Mouse (Mus musculus): ENCODE measurements at regions not wholly inside any gene's neighbourhood (a gene's known extent, or its start where the extent isn't known, plus 50 kb on each side); places are given as distances from the start of the nearest gene placed in this dataset.

DNA sequence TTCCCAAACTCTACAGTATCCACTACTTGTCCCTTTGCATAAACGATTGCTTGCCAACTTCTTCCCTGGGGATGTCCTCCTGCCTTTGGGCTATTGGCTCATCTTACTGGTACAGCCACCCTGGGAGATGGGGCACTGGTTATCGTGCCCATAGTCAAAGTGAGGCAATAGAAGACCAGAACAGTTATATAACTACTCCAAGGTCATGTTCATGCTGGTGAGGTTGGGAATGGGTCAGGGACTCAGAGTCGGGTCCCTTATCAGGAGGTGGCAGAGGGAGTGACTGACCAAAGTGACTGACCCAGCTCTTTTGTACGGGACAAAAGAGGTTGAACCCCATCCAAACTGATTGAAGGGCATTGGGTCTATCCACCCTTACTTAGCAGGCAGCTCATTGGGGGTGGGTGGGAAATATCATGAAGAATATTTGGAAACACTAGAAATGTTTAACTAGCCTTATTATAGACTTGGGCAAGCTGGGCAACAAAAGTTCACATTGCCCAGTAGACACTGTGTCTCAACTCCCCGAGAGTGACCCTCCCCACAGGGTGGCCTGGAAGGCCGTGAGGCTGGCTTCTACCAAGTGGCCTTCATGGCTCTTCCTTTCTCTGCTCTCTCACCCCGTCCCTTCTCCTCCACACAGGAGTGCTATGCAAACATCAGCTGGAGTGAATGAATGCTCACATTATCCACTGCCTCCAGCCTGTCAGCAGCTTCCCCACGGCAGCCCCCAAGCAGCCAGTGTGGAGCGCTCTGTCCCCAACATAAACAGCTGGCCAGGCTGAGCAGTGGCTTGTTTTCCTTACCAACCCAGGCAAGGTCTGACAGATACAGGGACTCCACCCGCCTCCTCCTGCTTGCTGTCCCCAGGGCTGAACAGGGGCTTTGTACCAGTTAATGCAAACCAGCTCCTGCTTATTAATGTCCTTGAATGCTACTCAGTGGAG lies 553.8 kb upstream of the Gm19410 start:
- TF ChIP-seq CTCF (IDR thresholded peaks at IDR 0.05; ENCODE audit: extremely low read depth, insufficient read depth, insufficient read length, insufficient replicate concordance) = no peak
- TF ChIP-seq POLR2A (IDR thresholded peaks at IDR 0.05; ENCODE audit: low read depth, low read length) = no peak
- WGBS = 89% methylated on average over 10 of the region's 10 CpGs
- Histone ChIP-seq H3K36me3 (ENCODE audit: control insufficient read depth, insufficient read depth, low read length) (no peaks in the 10 kb centered on the region), H3K27ac (ENCODE audit: insufficient read depth, low read length) (no peak overlapping the region), H3K27me3 (ENCODE audit: control insufficient read depth, insufficient read depth, low read length) (no peaks in the 10 kb centered on the region), H3K4me1 (ENCODE audit: control insufficient read depth, insufficient read depth, insufficient read length) (peaks cover 4% of the 10 kb centered on the region; the same call in 1 of the 2 replicates), H3K4me3 (ENCODE audit: extremely low read depth, insufficient read depth, insufficient read length) (no peak overlapping the region)
- DNase-seq (ENCODE audit: low read depth in 1 of 2, low spot score in 2 of 2) = no peak

- Histone ChIP-seq H3K36me3 (ENCODE audit: control insufficient read depth, insufficient read depth, low read length) (no peaks in the 10 kb centered on the region), H3K4me1 (ENCODE audit: control insufficient read depth, insufficient read depth, insufficient read length) (no peaks in the 10 kb centered on the region), H3K4me3 (ENCODE audit: extremely low read depth, insufficient read depth, insufficient read length) (no peak overlapping the region), H3K27me3 (ENCODE audit: control insufficient read depth, insufficient read depth, low read length) (no peaks in the 10 kb centered on the region), H3K27ac (ENCODE audit: insufficient read depth, low read length) (no peak overlapping the region)
- no peak for TF ChIP-seq POLR2A (IDR thresholded peaks at IDR 0.05; ENCODE audit: low read depth, low read length)
- TF ChIP-seq CTCF (IDR thresholded peaks at IDR 0.05; ENCODE audit: extremely low read depth, insufficient read depth, insufficient read length, insufficient replicate concordance) = no peak
- DNase-seq (ENCODE audit: low read depth in 1 of 2, low spot score in 2 of 2) = no peak
- WGBS = 83% methylated on average over 3 of the region's 3 CpGs
Observed at GRCm38 (mm10) chr8:35213515-35213914, 552.1 kb upstream of the Gm19410 start.

- no peak for TF ChIP-seq CTCF (IDR thresholded peaks at IDR 0.05; ENCODE audit: extremely low read depth, insufficient read depth, insufficient read length, insufficient replicate concordance)
- no peak for TF ChIP-seq POLR2A (IDR thresholded peaks at IDR 0.05; ENCODE audit: low read depth, low read length)
- no peak overlapping the region for H3K27ac ChIP-seq (ENCODE audit: insufficient read depth, low read length)
- no peaks in the 10 kb centered on the region for H3K36me3 ChIP-seq (ENCODE audit: control insufficient read depth, insufficient read depth, low read length)
- no peaks in the 10 kb centered on the region for H3K4me1 ChIP-seq (ENCODE audit: control insufficient read depth, insufficient read depth, insufficient read length)
- no peaks in the 10 kb centered on the region for H3K27me3 ChIP-seq (ENCODE audit: control insufficient read depth, insufficient read depth, low read length)
- DNase-seq (ENCODE audit: low read depth in 1 of 2, low spot score in 2 of 2) = no peak
- H3K4me3 ChIP-seq (ENCODE audit: extremely low read depth, insufficient read depth, insufficient read length) = no peak overlapping the region
- 94% methylated on average over 11 of the region's 11 CpGs for WGBS
Observed at GRCm38 (mm10) chr8:35217604-35218003, 548.0 kb upstream of the Gm19410 start.

GRCm38 (mm10) chr8:35218327-35218726 lies 547.3 kb upstream of the Gm19410 start:
- H3K4me1 ChIP-seq (ENCODE audit: control insufficient read depth, insufficient read depth, insufficient read length) = no peaks in the 10 kb centered on the region
- H3K27ac ChIP-seq (ENCODE audit: insufficient read depth, low read length) = no peak overlapping the region
- no peaks in the 10 kb centered on the region for H3K27me3 ChIP-seq (ENCODE audit: control insufficient read depth, insufficient read depth, low read length)
- DNase-seq (ENCODE audit: low read depth in 1 of 2, low spot score in 2 of 2) = no peak
- WGBS = 35% methylated on average over 4 of the region's 4 CpGs
- TF ChIP-seq CTCF (IDR thresholded peaks at IDR 0.05; ENCODE audit: extremely low read depth, insufficient read depth, insufficient read length, insufficient replicate concordance) (no peak), POLR2A (IDR thresholded peaks at IDR 0.05; ENCODE audit: low read depth, low read length) (no peak)
- no peaks in the 10 kb centered on the region for H3K36me3 ChIP-seq (ENCODE audit: control insufficient read depth, insufficient read depth, low read length)
- H3K4me3 ChIP-seq (ENCODE audit: extremely low read depth, insufficient read depth, insufficient read length) = no peak overlapping the region

DNA sequence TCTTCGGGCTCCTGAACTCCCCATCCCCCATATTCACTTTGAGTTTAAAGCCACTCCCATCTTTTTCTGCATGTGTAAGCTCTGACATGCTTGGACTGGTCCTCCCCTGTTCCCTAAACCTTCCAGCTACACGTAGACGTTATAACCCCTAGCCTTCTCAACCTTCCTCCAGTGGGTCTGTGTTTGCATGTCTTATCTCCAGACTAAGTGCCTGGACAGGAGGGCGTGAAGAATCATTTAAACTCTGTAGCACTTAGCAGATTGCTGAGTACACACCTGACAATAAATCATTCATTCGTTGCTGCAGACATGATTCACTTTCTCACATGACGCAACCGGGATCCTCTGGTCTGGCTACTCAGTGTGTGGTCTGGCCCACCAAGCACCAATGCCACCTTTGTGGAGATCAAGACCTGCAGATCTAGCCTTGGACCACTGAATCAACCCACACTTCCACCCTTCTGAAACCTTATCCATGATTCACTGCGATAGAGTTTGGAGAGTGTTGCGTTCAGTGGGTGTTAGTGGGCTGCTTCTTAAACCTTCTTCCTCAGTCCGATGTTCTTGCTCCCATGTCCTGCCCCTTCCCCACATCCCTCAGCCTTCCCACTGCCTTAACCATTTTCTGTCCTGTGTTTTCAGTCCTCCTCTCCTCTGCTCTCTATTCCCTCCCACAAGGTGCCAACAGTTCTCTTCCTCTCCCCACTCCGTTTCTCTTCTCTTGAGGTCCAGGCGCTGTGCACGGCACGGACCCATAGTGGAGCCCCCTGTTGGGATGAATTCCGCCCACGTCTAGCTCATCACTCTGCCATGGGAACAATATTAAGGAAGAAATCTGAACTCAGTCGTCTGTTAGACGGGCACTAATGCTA lies 541.3 kb upstream of the Gm19410 start:
- Histone ChIP-seq H3K36me3 (ENCODE audit: control insufficient read depth, insufficient read depth, low read length) (no peaks in the 10 kb centered on the region), H3K4me3 (ENCODE audit: extremely low read depth, insufficient read depth, insufficient read length) (no peak overlapping the region), H3K4me1 (ENCODE audit: control insufficient read depth, insufficient read depth, insufficient read length) (no peaks in the 10 kb centered on the region), H3K27me3 (ENCODE audit: control insufficient read depth, insufficient read depth, low read length) (no peaks in the 10 kb centered on the region), H3K27ac (ENCODE audit: insufficient read depth, low read length) (no peak overlapping the region)
- no peak for DNase-seq (ENCODE audit: low read depth in 1 of 2, low spot score in 2 of 2)
- TF ChIP-seq CTCF (IDR thresholded peaks at IDR 0.05; ENCODE audit: extremely low read depth, insufficient read depth, insufficient read length, insufficient replicate concordance) = no peak
- 90% methylated on average over 18 of the region's 18 CpGs for WGBS

GRCm38 (mm10) chr8:35224925-35225244 lies 540.7 kb upstream of the Gm19410 start:
- no peak for DNase-seq (ENCODE audit: low read depth in 1 of 2, low spot score in 2 of 2)
- Histone ChIP-seq H3K4me1 (ENCODE audit: control insufficient read depth, insufficient read depth, insufficient read length) (no peaks in the 10 kb centered on the region), H3K4me3 (ENCODE audit: extremely low read depth, insufficient read depth, insufficient read length) (no peak overlapping the region), H3K27ac (ENCODE audit: insufficient read depth, low read length) (no peak overlapping the region), H3K27me3 (ENCODE audit: control insufficient read depth, insufficient read depth, low read length) (no peaks in the 10 kb centered on the region), H3K36me3 (ENCODE audit: control insufficient read depth, insufficient read depth, low read length) (no peaks in the 10 kb centered on the region)
- WGBS = 87% methylated on average over 7 of the region's 7 CpGs
- TF ChIP-seq CTCF (IDR thresholded peaks at IDR 0.05; ENCODE audit: extremely low read depth, insufficient read depth, insufficient read length, insufficient replicate concordance) = no peak
